Mouse (Mus musculus) forebrain, embryonic 14.5 days (tissue): ENCODE data around the gene Ifitm5. TPM values are rescaled to one million over a fixed set of nuclear protein-coding genes. Genes with fewer than 3 reads are reported as not detected.

Source experiments
- ATAC-seq: fragments of 200-750 bp; cut with Nextera tagmentation; 2 replicates; pipeline ENCODE4 v1.8.0; 2017; ENCODE audit warnings: mild to moderate bottlenecking, moderate library complexity
- DNase-seq: peaks from one replicate; pipeline ENCODE4 v3.0.0-alpha.2; 2015; ENCODE audit warnings: low spot score
- H3K27ac ChIP-seq: fragments of 300-500 bp; sonication (generic); 2 replicates; pipeline ENCODE4 v1.5.1; 2014; ENCODE audit warnings: low read depth, mild to moderate bottlenecking, control low read depth, low read length, moderate library complexity
- H3K27me3 ChIP-seq: fragments of 300-500 bp; sonication (generic); replicated peaks from 2 replicates; pipeline ENCODE4 v1.6.1; 2014; ENCODE audit warnings: low read length, control low read depth, mixed read lengths; ENCODE audit not compliant: control insufficient read depth, insufficient read depth
- H3K36me3 ChIP-seq: fragments of 300-500 bp; sonication (generic); 2 replicates; pipeline ENCODE4 v1.6.1; 2014; ENCODE audit warnings: low read length, control low read depth; ENCODE audit not compliant: control insufficient read depth, insufficient read depth
- H3K4me1 ChIP-seq: fragments of 300-500 bp; sonication (generic); 2 replicates; pipeline ENCODE4 v1.6.1; 2014; ENCODE audit warnings: antibody characterized with exemption, low read length, control low read depth; ENCODE audit not compliant: control insufficient read depth, insufficient read depth
- H3K4me2 ChIP-seq: fragments of 300-500 bp; sonication (generic); 2 replicates; pipeline ENCODE4 v1.6.1; 2014; ENCODE audit warnings: mild to moderate bottlenecking, control low read depth, low read length
- H3K4me3 ChIP-seq: fragments of 300-500 bp; sonication (generic); 2 replicates; pipeline ENCODE4 v1.5.1; 2014; ENCODE audit warnings: low read depth, low read length, control low read depth
- H3K9ac ChIP-seq: fragments of 300-500 bp; sonication (generic); 2 replicates; pipeline ENCODE4 v1.6.1; 2014; ENCODE audit warnings: mild to moderate bottlenecking, low read length, control low read depth, moderate library complexity
- H3K9me3 ChIP-seq: fragments of 300-500 bp; sonication (generic); replicated peaks from 2 replicates; pipeline ENCODE4 v1.6.1; 2016; ENCODE audit warnings: low read length, control low read depth, mixed read lengths; ENCODE audit not compliant: control insufficient read depth
- WGBS: fragments of 180-500 bp; shearing (Covaris S2); extraction: QIAGEN DNeasy Blood & Tissue Kit; methylation state at CpG from one replicate; pipeline ENCODE4 v1.1.7; 2014; 5-methylcytosine and 5-hydroxymethylcytosine counted together
- polyA plus RNA-seq: library from polyadenylated mRNA; unstranded; fragments of >200 nt; fragmentation: Nextera tagmentation; extraction: Ambion mirVana; gene quantifications from 2 replicates; pipeline ENCODE4 v1.2.1, GENCODE M21; 2014

Ifitm5 gene
- polyA plus RNA-seq, 1 experiment from 2014 or later, result not detected

- no peaks in the 10 kb centered on the region for H3K4me1 ChIP-seq
- ATAC-seq, result no peak
- no peak overlapping the region for H3K4me2 ChIP-seq
- no peak overlapping the region for H3K9ac ChIP-seq
- H3K9me3 ChIP-seq, result no peaks in the 10 kb centered on the region
- H3K27ac ChIP-seq, result no peak overlapping the region
- DNase-seq, result no peak
- H3K27me3 ChIP-seq, result no peaks in the 10 kb centered on the region
- 75% methylated on average over 15 of the region's 15 CpGs for WGBS
- no peak overlapping the region for H3K4me3 ChIP-seq
- H3K36me3 ChIP-seq, result peaks cover 32% of the 10 kb centered on the region
Measured at GRCm38 (mm10) chr7:140902036-140902875, 47.8 kb downstream of the Ifitm5 start.

DNA sequence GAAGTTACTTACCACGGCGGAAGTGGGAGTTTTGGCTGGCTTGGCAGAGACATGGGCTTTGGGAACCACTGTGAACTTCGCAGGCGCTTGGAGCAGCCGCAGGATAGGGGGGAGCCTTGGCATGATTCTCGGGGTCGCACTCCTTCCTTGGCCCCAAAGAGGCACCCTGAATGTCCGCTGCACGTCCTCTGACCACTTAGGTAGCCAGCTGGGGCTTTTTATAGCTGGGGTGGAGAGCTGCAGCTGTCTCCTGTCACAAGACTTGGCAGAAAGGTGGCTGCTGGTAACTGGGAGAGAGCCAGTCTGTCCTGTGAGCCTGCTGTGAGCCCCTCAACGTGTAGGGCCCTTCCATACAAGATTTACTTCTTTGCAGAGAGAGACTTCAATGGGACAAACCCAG, 49.9 kb downstream of the Ifitm5 start, which contains the start of gene Cox8b:
TSS of gene Cox8b (minus strand) at position 227 of the 400 bp plus-strand sequence.
- DNase-seq, result no peak
- Histone ChIP-seq H3K27ac (no peak within 1 kb of the TSS), H3K4me3 (no peak within 1 kb of the TSS), H3K27me3 (no peaks in the 10 kb centered on the region), H3K4me2 (no peak within 1 kb of the TSS), H3K9me3 (no peaks in the 10 kb centered on the region), H3K4me1 (no peaks in the 10 kb centered on the region), H3K36me3 (peaks cover 47% of the 10 kb centered on the region), H3K9ac (no peak within 1 kb of the TSS)
- no peak for ATAC-seq
- 84% methylated on average over 10 of the region's 10 CpGs for WGBS

DNA sequence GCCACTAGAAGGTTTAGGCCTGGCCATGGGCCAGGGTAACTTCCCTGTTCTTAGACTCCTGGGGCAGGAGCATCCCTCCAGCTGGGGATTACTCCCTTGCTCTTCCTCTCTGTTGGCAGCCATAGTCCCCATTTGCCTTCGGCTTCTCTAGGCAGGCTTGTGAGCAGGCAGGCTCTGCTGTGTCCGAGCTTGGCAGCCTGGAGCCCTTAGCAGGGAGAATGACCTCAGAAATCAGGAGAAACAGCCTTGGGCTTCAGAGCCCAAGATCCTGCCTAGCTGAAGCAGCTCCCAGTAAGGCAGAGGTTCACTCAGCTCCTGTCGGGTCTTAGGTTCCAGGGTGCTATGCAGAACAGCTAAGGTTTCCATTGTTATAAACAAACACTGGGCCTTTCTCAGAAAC, 51.0 kb downstream of the Ifitm5 start:
- DNase-seq, result no peak
- no peaks in the 10 kb centered on the region for H3K9me3 ChIP-seq
- H3K9ac ChIP-seq, result no peak overlapping the region
- peaks cover 55% of the 10 kb centered on the region for H3K36me3 ChIP-seq
- ATAC-seq, result no peak
- H3K27me3 ChIP-seq, result no peaks in the 10 kb centered on the region
- no peak overlapping the region for H3K4me3 ChIP-seq
- H3K27ac ChIP-seq, result no peak overlapping the region
- H3K4me1 ChIP-seq, result no peaks in the 10 kb centered on the region
- 87% methylated on average over 3 of the region's 3 CpGs for WGBS
- H3K4me2 ChIP-seq, result no peak overlapping the region

Other genes starting within 250 kb of the Ifitm5 start
- not detected in 2 replicates for gene Cyp2e1, start 186.6 kb downstream of the Ifitm5 start, polyA plus RNA-seq
- gene Syce1, start 162.4 kb downstream of the Ifitm5 start, polyA plus RNA-seq, result 0.23 and 0.45 TPM in 2 replicates
- 12.3 and 13.6 TPM in 2 replicates for gene Zfp941, start 128.1 kb downstream of the Ifitm5 start, polyA plus RNA-seq
- 0.41 TPM in 1 of 2 replicates, not detected in the other for gene Urah, start 115.3 kb downstream of the Ifitm5 start, polyA plus RNA-seq
- gene Scgb1c1, start 104.7 kb downstream of the Ifitm5 start, polyA plus RNA-seq, result not detected in 2 replicates
- gene Odf3, start 102.5 kb downstream of the Ifitm5 start, polyA plus RNA-seq, result not detected in 2 replicates
- not detected in 2 replicates for gene Gm45785, start 94.0 kb downstream of the Ifitm5 start, polyA plus RNA-seq
- 95.0 and 96.9 TPM in 2 replicates for gene Ric8a, start 93.3 kb downstream of the Ifitm5 start, polyA plus RNA-seq
- gene Bet1l, start 92.7 kb downstream of the Ifitm5 start, polyA plus RNA-seq, result 47.2 and 53.3 TPM in 2 replicates
- gene Psmd13, start 68.3 kb downstream of the Ifitm5 start, polyA plus RNA-seq, result 262 and 286 TPM in 2 replicates
- 28.2 and 29.5 TPM in 2 replicates for gene Sirt3, start 68.0 kb downstream of the Ifitm5 start, polyA plus RNA-seq
- gene Cox8b, start 49.8 kb downstream of the Ifitm5 start, polyA plus RNA-seq, result not detected in 2 replicates
- 0.37 and 0.73 TPM in 2 replicates for gene Nlrp6, start 29.4 kb downstream of the Ifitm5 start, polyA plus RNA-seq
- gene Pgghg, start 8.9 kb downstream of the Ifitm5 start, polyA plus RNA-seq, result 8.8 TPM in 2 replicates
- not detected in 2 replicates for gene Gm45717, start 5.6 kb upstream of the Ifitm5 start, polyA plus RNA-seq
- 163 and 235 TPM in 2 replicates for gene Ifitm2, start 5.7 kb upstream of the Ifitm5 start, polyA plus RNA-seq
- 11.0 and 12.2 TPM in 2 replicates for gene Ifitm1, start 16.9 kb upstream of the Ifitm5 start, polyA plus RNA-seq
- gene Ifitm3, start 60.5 kb upstream of the Ifitm5 start, polyA plus RNA-seq, result 24.7 and 29.7 TPM in 2 replicates
- 0.27 and 0.37 TPM in 2 replicates for gene Ifitm6, start 67.6 kb upstream of the Ifitm5 start, polyA plus RNA-seq
- not detected in 2 replicates for gene Gm17387, start 78.8 kb upstream of the Ifitm5 start, polyA plus RNA-seq
- 29.1 and 29.5 TPM in 2 replicates for gene B4galnt4, start 110.8 kb upstream of the Ifitm5 start, polyA plus RNA-seq
- gene Pkp3, start 127.9 kb upstream of the Ifitm5 start, polyA plus RNA-seq, result not detected in 2 replicates
- gene Sigirr, start 150.3 kb upstream of the Ifitm5 start, polyA plus RNA-seq, result 2.4 and 2.5 TPM in 2 replicates
- gene Ano9, start 167.5 kb upstream of the Ifitm5 start, polyA plus RNA-seq, result 0.10 TPM in 1 of 2 replicates, not detected in the other
- gene Ptdss2, start 172.1 kb upstream of the Ifitm5 start, polyA plus RNA-seq, result 81.2 and 82.1 TPM in 2 replicates
- gene Rnh1, start 222.6 kb upstream of the Ifitm5 start, polyA plus RNA-seq, result 54.7 and 56.7 TPM in 2 replicates
- gene Hras, start 243.7 kb upstream of the Ifitm5 start, polyA plus RNA-seq, result 70.2 and 96.3 TPM in 2 replicates
- gene Lrrc56, start 243.9 kb upstream of the Ifitm5 start, polyA plus RNA-seq, result 6.7 and 8.9 TPM in 2 replicates